Mouse (Mus musculus): Measurements from ENCODE around the gene Cd180.

Gene Cd180

GRCm38 (mm10) chr13:102779275-102779674 lies 85.9 kb downstream of the Cd180 start:
- no peak for TF ChIP-seq GATA4 (IDR thresholded peaks at IDR 0.05; ENCODE audit: insufficient replicate concordance, low read length)

- no peak for TF ChIP-seq GATA4 (IDR thresholded peaks at IDR 0.05; ENCODE audit: insufficient replicate concordance, low read length)
Measured at GRCm38 (mm10) chr13:102783531-102784310, 90.4 kb downstream of the Cd180 start.

- no peak for TF ChIP-seq GATA4 (IDR thresholded peaks at IDR 0.05; ENCODE audit: insufficient replicate concordance, low read length)
Measured at GRCm38 (mm10) chr13:102786666-102787230, 93.4 kb downstream of the Cd180 start.

Measured in liver, adult (tissue).